Mouse (Mus musculus) hindbrain, embryonic 11.5 days (tissue): ENCODE measurements around the gene Cntfr. TPM values are rescaled to one million over a fixed set of nuclear protein-coding genes. Genes with fewer than 3 reads are reported as not detected.
"Not testable (repeated sequence)": the region's sequence is repeated elsewhere in the genome, so short reads cannot be mapped to it uniquely, and the experiment has no call there.

Experiments
- ATAC-seq: fragments of 200-750 bp; cut with Nextera tagmentation; 2 replicates; pipeline ENCODE4 v1.8.0; 2017; ENCODE audit warnings: mild to moderate bottlenecking, moderate TSS enrichment, moderate library complexity; ENCODE audit not compliant: low FRiP score
- DNase-seq: peaks from one replicate; pipeline ENCODE4 v3.0.0-alpha.2; 2015; ENCODE audit warnings: low spot score
- H3K27ac ChIP-seq: fragments of 300-500 bp; sonication (generic); 2 replicates; pipeline ENCODE4 v1.5.1; 2014; ENCODE audit warnings: mild to moderate bottlenecking, low read depth, low read length
- H3K27me3 ChIP-seq: fragments of 300-500 bp; sonication (generic); 2 replicates; pipeline ENCODE4 v1.6.1; 2014; ENCODE audit warnings: mild to moderate bottlenecking, low read length, moderate library complexity, mixed read lengths; ENCODE audit not compliant: control insufficient read depth, insufficient read depth
- H3K36me3 ChIP-seq: fragments of 300-500 bp; sonication (generic); 2 replicates; pipeline ENCODE4 v1.6.1; 2014; ENCODE audit warnings: mild to moderate bottlenecking, low read length, moderate library complexity, mixed read lengths; ENCODE audit not compliant: control insufficient read depth, insufficient read depth
- H3K4me1 ChIP-seq: fragments of 300-500 bp; sonication (generic); replicated peaks from 2 replicates; pipeline ENCODE4 v1.6.1; 2014; ENCODE audit warnings: low read length, mixed read lengths; ENCODE audit not compliant: control insufficient read depth, insufficient read depth
- H3K4me2 ChIP-seq: fragments of 300-500 bp; sonication (generic); replicated peaks from 2 replicates; pipeline ENCODE4 v1.6.1; 2014; ENCODE audit warnings: mild to moderate bottlenecking, low read depth, low read length
- H3K4me3 ChIP-seq: fragments of 300-500 bp; sonication (generic); 2 replicates; pipeline ENCODE4 v1.5.1; 2014; ENCODE audit warnings: low read depth, low read length
- H3K9ac ChIP-seq: fragments of 300-500 bp; sonication (generic); 2 replicates; pipeline ENCODE4 v1.6.1; 2014; ENCODE audit warnings: low read depth, low read length
- H3K9me3 ChIP-seq: fragments of 300-500 bp; sonication (generic); 2 replicates; pipeline ENCODE4 v1.6.1; 2016; ENCODE audit warnings: low read length; ENCODE audit not compliant: control insufficient read depth
- WGBS: fragments of 180-500 bp; shearing (Covaris S2); extraction: QIAGEN DNeasy Blood & Tissue Kit; methylation state at CpG from one replicate; pipeline ENCODE4 v1.1.7; 2014; 5-methylcytosine and 5-hydroxymethylcytosine counted together
- polyA plus RNA-seq: library from polyadenylated mRNA; unstranded; fragments of >200 nt; fragmentation: Nextera tagmentation; extraction: Ambion mirVana; gene quantifications from 2 replicates; pipeline ENCODE4 v1.2.1, GENCODE M21; 2014

Gene Cntfr
- polyA plus RNA-seq, 1 experiment from 2014 or later: 29.5 TPM

GRCm38 (mm10) chr4:41712421-41713196, 15.7 kb upstream of the Cntfr start:
- Histone ChIP-seq H3K4me2 (peak overlapping the region; percentile 93), H3K9me3 (no peaks in the 10 kb centered on the region), H3K4me3 (peak overlapping the region; percentile 73), H3K27ac (peak overlapping the region; percentile 68), H3K9ac (peak overlapping the region; percentile 84), H3K27me3 (no peaks in the 10 kb centered on the region), H3K4me1 (peaks cover 9% of the 10 kb centered on the region), H3K36me3 (peaks cover 3% of the 10 kb centered on the region; the same call in 1 of the 2 replicates)
- WGBS: 48% methylated on average over 31 of the region's 31 CpGs
- ATAC-seq (no peak; the same call in 1 of the 2 replicates), DNase-seq (no peak)

GRCm38 (mm10) chr4:41711705-41712375, 15.0 kb upstream of the Cntfr start:
- 79% methylated on average over 16 of the region's 16 CpGs for WGBS
- no peak overlapping the region; the same call in 1 of the 2 replicates for H3K27ac ChIP-seq
- peak; percentile 0 for DNase-seq

GRCm38 (mm10) chr4:41710229-41710628, 13.3 kb upstream of the Cntfr start:
- no peaks in the 10 kb centered on the region for H3K9me3 ChIP-seq
- DNase-seq: peak; percentile 1
- no peak overlapping the region for H3K27ac ChIP-seq
- ATAC-seq: no peak
- H3K9ac ChIP-seq: no peak overlapping the region
- no peak overlapping the region for H3K4me3 ChIP-seq
- WGBS: 70% methylated on average over 4 of the region's 4 CpGs
- H3K36me3 ChIP-seq: no peaks in the 10 kb centered on the region
- H3K4me1 ChIP-seq: peaks cover 25% of the 10 kb centered on the region
- H3K27me3 ChIP-seq: no peaks in the 10 kb centered on the region
- no peak overlapping the region for H3K4me2 ChIP-seq

More at GRCm38 (mm10) chr4:41711705-41712375, 15.0 kb upstream of the Cntfr start:
- H3K4me3 ChIP-seq: peak overlapping the region; percentile 73
- no peaks in the 10 kb centered on the region for H3K27me3 ChIP-seq
- peak overlapping the region; percentile 93 for H3K4me2 ChIP-seq
- H3K36me3 ChIP-seq: no peaks in the 10 kb centered on the region; the same call in 1 of the 2 replicates
- H3K9ac ChIP-seq: peak overlapping the region; percentile 84
- no peak for ATAC-seq
- no peaks in the 10 kb centered on the region for H3K9me3 ChIP-seq
- H3K4me1 ChIP-seq: peaks cover 15% of the 10 kb centered on the region

GRCm38 (mm10) chr4:41708192-41708745, 11.4 kb upstream of the Cntfr start:
- DNase-seq (peak; percentile 80), ATAC-seq (no peak)
- Histone ChIP-seq H3K27me3 (no peaks in the 10 kb centered on the region), H3K9me3 (no peaks in the 10 kb centered on the region), H3K4me1 (peaks cover 25% of the 10 kb centered on the region), H3K4me3 (no peak overlapping the region), H3K36me3 (no peaks in the 10 kb centered on the region), H3K27ac (no peak overlapping the region), H3K9ac (no peak overlapping the region; the same call in 1 of the 2 replicates), H3K4me2 (no peak overlapping the region)
- WGBS: 43% methylated on average over 8 of the region's 8 CpGs

- DNase-seq: peak; percentile 85
- no peaks in the 10 kb centered on the region for H3K27me3 ChIP-seq
- H3K9ac ChIP-seq: peak overlapping the region; percentile 8; the same call in 1 of the 2 replicates
- H3K4me1 ChIP-seq: peaks cover 18% of the 10 kb centered on the region
- peak; percentile 86 for ATAC-seq
- peak overlapping the region; percentile 20 for H3K4me2 ChIP-seq
- no peaks in the 10 kb centered on the region for H3K36me3 ChIP-seq
- 1% methylated on average over 13 of the region's 13 CpGs for WGBS
- H3K27ac ChIP-seq: peak overlapping the region; percentile 2; the same call in 1 of the 2 replicates
- H3K4me3 ChIP-seq: no peak overlapping the region
- no peaks in the 10 kb centered on the region for H3K9me3 ChIP-seq
These were observed 10.2 kb upstream of the Cntfr start for GRCm38 (mm10) chr4:41707011-41707535.

- no peak overlapping the region for H3K4me2 ChIP-seq
- DNase-seq: peak; percentile 21
- peaks cover 16% of the 10 kb centered on the region for H3K4me1 ChIP-seq
- no peak overlapping the region for H3K9ac ChIP-seq
- 69% methylated on average over 19 of the region's 19 CpGs for WGBS
- H3K9me3 ChIP-seq: no peaks in the 10 kb centered on the region
- H3K36me3 ChIP-seq: no peaks in the 10 kb centered on the region
- H3K4me3 ChIP-seq: no peak overlapping the region
- H3K27me3 ChIP-seq: no peaks in the 10 kb centered on the region
- ATAC-seq: 0 out of 2 replicates have a peak, but pooled peaks have one; percentile 6
- peak overlapping the region; percentile 1; the same call in 1 of the 2 replicates for H3K27ac ChIP-seq
These were observed 9.2 kb upstream of the Cntfr start for GRCm38 (mm10) chr4:41705922-41706754.

GRCm38 (mm10) chr4:41704651-41705050, 7.8 kb upstream of the Cntfr start:
- Histone ChIP-seq H3K4me3 (no peak overlapping the region), H3K36me3 (no peaks in the 10 kb centered on the region), H3K27ac (no peak overlapping the region), H3K9ac (no peak overlapping the region), H3K27me3 (no peaks in the 10 kb centered on the region), H3K4me2 (no peak overlapping the region), H3K9me3 (no peaks in the 10 kb centered on the region), H3K4me1 (peaks cover 16% of the 10 kb centered on the region)
- DNase-seq: peak; percentile 33
- ATAC-seq: no peak
- WGBS: 7% methylated on average over 5 of the region's 5 CpGs

GRCm38 (mm10) chr4:41702226-41702625, 5.3 kb upstream of the Cntfr start:
- WGBS: 57% methylated on average over 2 of the region's 2 CpGs
- not testable (repeated sequence) for H3K4me2 ChIP-seq, ATAC-seq, H3K9me3 ChIP-seq, H3K4me3 ChIP-seq, H3K27ac ChIP-seq, H3K9ac ChIP-seq, DNase-seq, H3K36me3 ChIP-seq, H3K27me3 ChIP-seq
- peaks cover 12% of the 10 kb centered on the region for H3K4me1 ChIP-seq
